Mouse (Mus musculus) liver, embryonic 14.5 days (tissue): ENCODE measurements at regions not wholly inside any gene's neighbourhood (a gene's known extent, or its start where the extent isn't known, plus 50 kb on each side); places are given as distances from the start of the nearest gene placed in this dataset.

Experiments used
- ATAC-seq: fragments of 200-750 bp; cut with Nextera tagmentation; 2 replicates; pipeline ENCODE4 v1.8.0; 2017; ENCODE audit warnings: moderate number of reproducible peaks, mild to moderate bottlenecking, moderate library complexity; ENCODE audit not compliant: insufficient read depth
- DNase-seq, 3 experiments: peaks; one replicate each; pipeline ENCODE4 v3.0.0-alpha.2; 2012 to 2013; ENCODE audit warnings: low read depth in 3 of 3, low spot score in 3 of 3
- H3K27ac ChIP-seq: fragments of 300-500 bp; sonication (generic); 2 replicates; pipeline ENCODE4 v1.5.1; 2014; ENCODE audit warnings: moderate library complexity, mild to moderate bottlenecking, control low read depth, inconsistent platforms
- H3K27me3 ChIP-seq: fragments of 300-500 bp; sonication (generic); 2 replicates; pipeline ENCODE4 v1.6.1; 2014; ENCODE audit warnings: mild to moderate bottlenecking, low read length, moderate library complexity; ENCODE audit not compliant: control insufficient read depth, insufficient read depth
- H3K36me3 ChIP-seq: fragments of 300-500 bp; sonication (generic); replicated peaks from 2 replicates; pipeline ENCODE4 v1.6.1; 2014; ENCODE audit warnings: low read depth; ENCODE audit not compliant: control insufficient read depth, insufficient read depth
- H3K4me1 ChIP-seq, 2 experiments: fragments of 200-500 bp in 1 of 2; fragments of 300-500 bp in 1 of 2; sonication (generic) in 1 of 2; replicated peaks; 2 replicates each; pipeline ENCODE4 v1.6.1; 2012 to 2014; ENCODE audit warnings: antibody characterized with exemption in 1 of 2, inconsistent platforms in 1 of 2, low read length in 1 of 2; ENCODE audit not compliant: control insufficient read depth in 2 of 2, insufficient read depth in 2 of 2
- H3K4me2 ChIP-seq: fragments of 300-500 bp; sonication (generic); 2 replicates; pipeline ENCODE4 v1.6.1; 2014; ENCODE audit warnings: low read depth, mild to moderate bottlenecking, control low read depth, moderate library complexity
- H3K4me3 ChIP-seq, 2 experiments: fragments of 200-500 bp in 1 of 2; fragments of 300-500 bp in 1 of 2; sonication (generic) in 1 of 2; 2 replicates each; pipeline ENCODE4 v1.5.1; 2012 to 2014; ENCODE audit warnings: low read depth in 2 of 2, low read length in 2 of 2, mild to moderate bottlenecking in 2 of 2, control low read depth in 1 of 2, inconsistent platforms in 1 of 2, moderate library complexity in 1 of 2; ENCODE audit not compliant: insufficient read depth in 1 of 2
- H3K9ac ChIP-seq: fragments of 300-500 bp; sonication (generic); replicated peaks from 2 replicates; pipeline ENCODE4 v1.6.1; 2014; ENCODE audit warnings: mild to moderate bottlenecking, control low read depth, moderate library complexity
- H3K9me3 ChIP-seq: fragments of 300-500 bp; sonication (generic); 2 replicates; pipeline ENCODE4 v1.6.1; 2016; ENCODE audit warnings: low read length, mixed read lengths; ENCODE audit not compliant: control insufficient read depth
- CTCF ChIP-seq: IDR thresholded peaks from 2 replicates; pipeline ENCODE4 v1.5.1; 2016; ENCODE audit warnings: antibody characterized with exemption, low read depth, control low read depth
- EP300 ChIP-seq: IDR thresholded peaks from 2 replicates; pipeline ENCODE4 v1.6.1; 2016; ENCODE audit warnings: antibody characterized with exemption, low read depth
- WGBS: fragments of 180-500 bp; shearing (Covaris S2); extraction: QIAGEN DNeasy Blood & Tissue Kit; methylation state at CpG from one replicate; pipeline ENCODE4 v1.1.7; 2014; ENCODE audit not compliant: insufficient replicate concordance; 5-methylcytosine and 5-hydroxymethylcytosine counted together

GRCm38 (mm10) chr11:7620320-7620719, 406.6 kb upstream of the Igfbp3 start:
- Histone ChIP-seq H3K4me3 (no peak overlapping the region), H3K9me3 (no peaks in the 10 kb centered on the region), H3K4me2 (no peak overlapping the region), H3K4me1 (no peaks in the 10 kb centered on the region), H3K36me3 (no peaks in the 10 kb centered on the region), H3K27me3 (no peaks in the 10 kb centered on the region), H3K27ac (no peak overlapping the region), H3K9ac (no peak overlapping the region)
- 55% methylated on average over 6 of the region's 6 CpGs for whole genome bisulfite sequencing
- DNase-seq (no peak), ATAC-seq (no peak)
- TF ChIP-seq CTCF: no peak
- TF ChIP-seq EP300: no peak

- Histone ChIP-seq H3K27ac (no peak overlapping the region), H3K27me3 (no peaks in the 10 kb centered on the region), H3K9me3 (no peaks in the 10 kb centered on the region), H3K4me1 (no peaks in the 10 kb centered on the region), H3K36me3 (no peaks in the 10 kb centered on the region), H3K9ac (no peak overlapping the region), H3K4me2 (no peak overlapping the region), H3K4me3 (no peak overlapping the region)
- 48% methylated on average over 2 of the region's 2 CpGs for WGBS
- DNase-seq (no peak), ATAC-seq (no peak)
- TF ChIP-seq EP300 (no peak), CTCF (no peak)
These were observed 397.0 kb upstream of the Igfbp3 start for GRCm38 (mm10) chr11:7610752-7611151.

- DNase-seq (no peak), ATAC-seq (no peak)
- no peak overlapping the region for H3K4me2 ChIP-seq
These were observed 396.2 kb upstream of the Igfbp3 start for GRCm38 (mm10) chr11:7609921-7610320.

GRCm38 (mm10) chr11:7606652-7607051, 392.9 kb upstream of the Igfbp3 start:
- no peak overlapping the region for H3K4me2 ChIP-seq
- peak in 1 of 3 experiments; percentile 1 for DNase-seq
- no peak overlapping the region for H3K4me3 ChIP-seq
- no peak overlapping the region for H3K27ac ChIP-seq
- ATAC-seq: peak; percentile 53; the same call in 1 of the 2 replicates
- WGBS: 24% methylated on average over 7 of the region's 7 CpGs
- no peaks in the 10 kb centered on the region for H3K36me3 ChIP-seq
- H3K4me1 ChIP-seq: no peaks in the 10 kb centered on the region
- H3K9ac ChIP-seq: no peak overlapping the region
- TF ChIP-seq CTCF: no peak
- TF ChIP-seq EP300: peak; percentile 5; the same call in 1 of the 2 replicates
- H3K27me3 ChIP-seq: no peaks in the 10 kb centered on the region
- no peaks in the 10 kb centered on the region for H3K9me3 ChIP-seq

More at GRCm38 (mm10) chr11:7609921-7610320, 396.2 kb upstream of the Igfbp3 start:
- no peak overlapping the region for H3K9ac ChIP-seq
- H3K9me3 ChIP-seq: no peaks in the 10 kb centered on the region
- no peak overlapping the region for H3K27ac ChIP-seq
- no peaks in the 10 kb centered on the region for H3K36me3 ChIP-seq
- no peak overlapping the region for H3K4me3 ChIP-seq
- no peak for TF ChIP-seq EP300
- TF ChIP-seq CTCF: no peak
- H3K4me1 ChIP-seq: no peaks in the 10 kb centered on the region
- H3K27me3 ChIP-seq: no peaks in the 10 kb centered on the region

- DNase-seq (no peak), ATAC-seq (no peak)
- H3K4me2 ChIP-seq: no peak overlapping the region
- H3K4me1 ChIP-seq: no peaks in the 10 kb centered on the region
- H3K4me3 ChIP-seq: no peak overlapping the region
- H3K9ac ChIP-seq: no peak overlapping the region
- no peaks in the 10 kb centered on the region for H3K27me3 ChIP-seq
- WGBS: 54% methylated on average over 4 of the region's 4 CpGs
- no peak for TF ChIP-seq CTCF
- no peak for TF ChIP-seq EP300
- H3K9me3 ChIP-seq: no peaks in the 10 kb centered on the region
- H3K36me3 ChIP-seq: no peaks in the 10 kb centered on the region
- H3K27ac ChIP-seq: no peak overlapping the region
These were observed 378.3 kb upstream of the Igfbp3 start for GRCm38 (mm10) chr11:7592010-7592409.

- Histone ChIP-seq H3K4me3 (no peak overlapping the region), H3K27ac (no peak overlapping the region), H3K9ac (no peak overlapping the region), H3K9me3 (no peaks in the 10 kb centered on the region), H3K4me1 (no peaks in the 10 kb centered on the region), H3K27me3 (no peaks in the 10 kb centered on the region), H3K4me2 (no peak overlapping the region), H3K36me3 (no peaks in the 10 kb centered on the region)
- ATAC-seq: no peak
- 79% methylated on average over 2 of the region's 2 CpGs for WGBS
- TF ChIP-seq EP300 (no peak), CTCF (no peak)
- no peak for DNase-seq
These were observed 369.6 kb upstream of the Igfbp3 start for GRCm38 (mm10) chr11:7583296-7583695.
